Mouse (Mus musculus) midbrain, postnatal 0 days (tissue): Measurements from ENCODE around the gene Bmx. TPM values are rescaled to one million over a fixed set of nuclear protein-coding genes. Genes with fewer than 3 reads are reported as not detected.

Experiments
- ATAC-seq: fragments of 200-750 bp; cut with Nextera tagmentation; 2 replicates; pipeline ENCODE4 v1.8.0; 2017; ENCODE audit warnings: moderate number of reproducible peaks, mild to moderate bottlenecking, moderate TSS enrichment, moderate library complexity; ENCODE audit not compliant: low FRiP score
- DNase-seq: peaks from one replicate; pipeline ENCODE4 v3.0.0-alpha.2; 2015; ENCODE audit warnings: low spot score
- H3K27ac ChIP-seq: fragments of 300-500 bp; sonication (generic); 2 replicates; pipeline ENCODE4 v1.5.1; 2014; ENCODE audit warnings: low read depth, mild to moderate bottlenecking, low read length, mixed read lengths
- H3K27me3 ChIP-seq: fragments of 300-500 bp; sonication (generic); 2 replicates; pipeline ENCODE4 v1.6.1; 2014; ENCODE audit warnings: low read length, control low read depth, mixed read lengths; ENCODE audit not compliant: insufficient read depth
- H3K36me3 ChIP-seq: fragments of 300-500 bp; sonication (generic); 2 replicates; pipeline ENCODE4 v1.6.1; 2014; ENCODE audit warnings: low read length, control low read depth, mixed read lengths; ENCODE audit not compliant: insufficient read depth
- H3K4me1 ChIP-seq: fragments of 300-500 bp; sonication (generic); 2 replicates; pipeline ENCODE4 v1.6.1; 2014; ENCODE audit warnings: mild to moderate bottlenecking, control low read depth, antibody characterized with exemption, low read length, mixed read lengths; ENCODE audit not compliant: insufficient read depth
- H3K4me2 ChIP-seq: fragments of 300-500 bp; sonication (generic); 2 replicates; pipeline ENCODE4 v1.6.1; 2014; ENCODE audit warnings: low read depth, mild to moderate bottlenecking, low read length, mixed read lengths; ENCODE audit not compliant: poor library complexity, severe bottlenecking
- H3K4me3 ChIP-seq: fragments of 300-500 bp; sonication (generic); 2 replicates; pipeline ENCODE4 v1.5.1; 2014; ENCODE audit warnings: low read depth, mild to moderate bottlenecking, low read length, moderate library complexity
- H3K9ac ChIP-seq: fragments of 300-500 bp; sonication (generic); replicated peaks from 2 replicates; pipeline ENCODE4 v1.6.1; 2014; ENCODE audit warnings: mild to moderate bottlenecking, low read length, moderate library complexity, mixed read lengths; ENCODE audit not compliant: poor library complexity, severe bottlenecking
- H3K9me3 ChIP-seq: fragments of 300-500 bp; sonication (generic); 2 replicates; pipeline ENCODE4 v1.6.1; 2016; ENCODE audit warnings: low read length, control low read depth
- CTCF ChIP-seq: IDR thresholded peaks from 2 replicates; pipeline ENCODE4 v1.5.1; 2016; ENCODE audit warnings: antibody characterized with exemption, mild to moderate bottlenecking
- WGBS: fragments of 180-500 bp; shearing (Covaris S2); extraction: QIAGEN DNeasy Blood & Tissue Kit; methylation state at CpG from one replicate; pipeline ENCODE4 v1.1.7; 2014; 5-methylcytosine and 5-hydroxymethylcytosine counted together
- polyA plus RNA-seq: library from polyadenylated mRNA; unstranded; fragments of >200 nt; fragmentation: Nextera tagmentation; extraction: Ambion mirVana; gene quantifications from 2 replicates; pipeline ENCODE4 v1.2.1, GENCODE M21; 2015
- total RNA-seq: library from RNA; depleted of rRNA; stranded (reverse); fragments of >200 nt; gene quantifications from 2 replicates; pipeline ENCODE4 v1.2.3, GENCODE M21; 2014

Bmx gene
- total and polyA plus RNA-seq, 2 experiments from 2014 or later: 0.48 to 0.93 TPM

GRCm38 (mm10) chrX:164256527-164256926, 1.5 kb downstream of the Bmx start:
- DNase-seq (no peak), ATAC-seq (no peak)
- TF ChIP-seq CTCF: no peak
- H3K4me1 ChIP-seq: no peaks in the 10 kb centered on the region
- no peak overlapping the region for H3K4me2 ChIP-seq
- no peaks in the 10 kb centered on the region for H3K9me3 ChIP-seq
- WGBS: 83% methylated on average over 3 of the region's 3 CpGs
- no peak overlapping the region for H3K4me3 ChIP-seq
- no peaks in the 10 kb centered on the region for H3K36me3 ChIP-seq
- H3K9ac ChIP-seq: no peak overlapping the region
- H3K27ac ChIP-seq: no peak overlapping the region
- H3K27me3 ChIP-seq: no peaks in the 10 kb centered on the region; the same call in 1 of the 2 replicates

- H3K27ac ChIP-seq: no peak overlapping the region
- H3K36me3 ChIP-seq: no peaks in the 10 kb centered on the region
- no peak overlapping the region for H3K4me2 ChIP-seq
- no peaks in the 10 kb centered on the region for H3K4me1 ChIP-seq
- H3K27me3 ChIP-seq: no peaks in the 10 kb centered on the region
- TF ChIP-seq CTCF: no peak
- WGBS: 62% methylated on average over 2 of the region's 2 CpGs
- no peak for ATAC-seq
- H3K9me3 ChIP-seq: no peaks in the 10 kb centered on the region
- no peak overlapping the region for H3K4me3 ChIP-seq
- no peak for DNase-seq
- H3K9ac ChIP-seq: no peak overlapping the region
Measured at GRCm38 (mm10) chrX:164246722-164247121, 11.3 kb downstream of the Bmx start.

GRCm38 (mm10) chrX:164245714-164246113, 12.3 kb downstream of the Bmx start:
- DNase-seq: no peak
- no peak overlapping the region for H3K27ac ChIP-seq
- no peak overlapping the region for H3K4me3 ChIP-seq
- no peak for TF ChIP-seq CTCF
- 19% methylated on average over 5 of the region's 5 CpGs for WGBS
- no peak for ATAC-seq
- no peaks in the 10 kb centered on the region for H3K36me3 ChIP-seq
- H3K27me3 ChIP-seq: no peaks in the 10 kb centered on the region
- H3K4me2 ChIP-seq: no peak overlapping the region
- H3K4me1 ChIP-seq: no peaks in the 10 kb centered on the region
- H3K9me3 ChIP-seq: no peaks in the 10 kb centered on the region
- H3K9ac ChIP-seq: no peak overlapping the region

- Histone ChIP-seq H3K4me1 (no peaks in the 10 kb centered on the region), H3K9me3 (no peaks in the 10 kb centered on the region), H3K9ac (no peak overlapping the region), H3K4me3 (no peak overlapping the region), H3K27me3 (no peaks in the 10 kb centered on the region), H3K27ac (no peak overlapping the region), H3K36me3 (no peaks in the 10 kb centered on the region), H3K4me2 (no peak overlapping the region)
- WGBS: 63% methylated on average over 8 of the region's 8 CpGs
- no peak for TF ChIP-seq CTCF
- DNase-seq (no peak), ATAC-seq (no peak)
Measured at GRCm38 (mm10) chrX:164233380-164233779, 24.6 kb downstream of the Bmx start.

GRCm38 (mm10) chrX:164221989-164222388, 36.0 kb downstream of the Bmx start:
- Histone ChIP-seq H3K27me3 (no peaks in the 10 kb centered on the region; the same call in 1 of the 2 replicates), H3K36me3 (no peaks in the 10 kb centered on the region), H3K4me1 (no peaks in the 10 kb centered on the region), H3K4me3 (no peak overlapping the region), H3K27ac (no peak overlapping the region), H3K9ac (no peak overlapping the region), H3K9me3 (no peaks in the 10 kb centered on the region), H3K4me2 (no peak overlapping the region)
- TF ChIP-seq CTCF: peak; percentile 12
- ATAC-seq (no peak), DNase-seq (no peak)
- 77% methylated on average over 2 of the region's 2 CpGs for WGBS

GRCm38 (mm10) chrX:164200547-164200946, 57.4 kb downstream of the Bmx start:
- TF ChIP-seq CTCF: no peak
- no peak for DNase-seq
- no peaks in the 10 kb centered on the region for H3K9me3 ChIP-seq
- 77% methylated on average over 5 of the region's 5 CpGs for whole genome bisulfite sequencing
- H3K4me2 ChIP-seq: no peak overlapping the region
- no peak for ATAC-seq
- no peak overlapping the region for H3K9ac ChIP-seq
- no peaks in the 10 kb centered on the region for H3K4me1 ChIP-seq
- H3K36me3 ChIP-seq: no peaks in the 10 kb centered on the region
- H3K4me3 ChIP-seq: no peak overlapping the region
- no peaks in the 10 kb centered on the region for H3K27me3 ChIP-seq
- no peak overlapping the region for H3K27ac ChIP-seq
